Mouse (Mus musculus) spleen, adult 18-20 months (tissue): ENCODE measurements around the gene Rbm19.

ENCODE experiments used
- DNase-seq, 2 experiments: peaks; one replicate each; pipeline ENCODE4 v3.0.0; 2022; ENCODE audit warnings: mixed read lengths in 2 of 2

The Rbm19 gene

GRCm38 (mm10) chr5:120210668-120211067, 94.4 kb downstream of the Rbm19 start:
- no peak for DNase-seq

DNA sequence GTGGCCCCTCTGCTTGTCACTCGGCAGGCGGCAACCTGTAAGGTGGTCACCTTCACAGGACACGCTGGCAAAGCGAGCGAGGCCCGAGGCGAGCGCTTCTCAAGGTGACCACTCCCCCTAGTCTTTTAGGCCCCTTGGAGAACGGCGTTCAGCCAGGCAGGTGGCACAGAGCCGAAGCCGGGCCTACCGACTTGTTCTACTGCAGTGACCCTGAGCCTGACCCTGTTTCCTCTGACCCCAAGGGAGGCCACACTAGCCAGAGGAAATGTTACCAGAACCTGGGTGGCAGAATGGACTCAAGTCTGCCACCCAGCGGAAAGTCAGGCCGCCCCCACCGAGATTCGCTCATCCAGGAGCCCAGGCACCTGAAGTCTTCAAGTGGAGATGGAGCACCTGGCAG, 94.9 kb downstream of the Rbm19 start:
- DNase-seq: peak in 1 of 2 experiments; percentile 19

- DNase-seq: no peak
Measured at GRCm38 (mm10) chr5:120214511-120214910, 98.2 kb downstream of the Rbm19 start.

GRCm38 (mm10) chr5:120221216-120221615, 105.0 kb downstream of the Rbm19 start:
- DNase-seq: no peak

DNA sequence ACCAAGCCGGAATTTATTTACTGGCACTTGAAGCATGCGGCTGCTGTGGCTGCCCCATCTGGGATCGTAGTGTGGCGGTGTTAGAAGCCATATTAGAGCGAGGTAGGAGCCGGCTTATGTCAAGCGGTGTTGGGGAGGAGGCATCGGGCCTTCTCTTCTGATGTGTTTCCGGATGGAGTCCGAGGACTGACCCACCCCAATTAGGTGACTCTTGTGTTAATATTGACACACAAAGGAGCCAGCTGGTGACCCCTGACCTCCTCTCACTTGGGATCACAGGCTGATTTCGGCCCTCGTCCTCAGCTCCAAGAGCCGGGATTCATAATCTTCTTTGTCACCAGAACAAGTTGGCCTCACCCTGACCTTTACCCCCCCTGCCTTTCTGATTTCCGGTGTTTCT, 109.1 kb downstream of the Rbm19 start:
- no peak for DNase-seq

- no peak for DNase-seq
Measured at GRCm38 (mm10) chr5:120228613-120229409, 112.5 kb downstream of the Rbm19 start.

- DNase-seq: no peak
Measured at GRCm38 (mm10) chr5:120231435-120232147, 115.3 kb downstream of the Rbm19 start.

- no peak for DNase-seq
Measured at GRCm38 (mm10) chr5:120235147-120235546, 118.9 kb downstream of the Rbm19 start.

DNA sequence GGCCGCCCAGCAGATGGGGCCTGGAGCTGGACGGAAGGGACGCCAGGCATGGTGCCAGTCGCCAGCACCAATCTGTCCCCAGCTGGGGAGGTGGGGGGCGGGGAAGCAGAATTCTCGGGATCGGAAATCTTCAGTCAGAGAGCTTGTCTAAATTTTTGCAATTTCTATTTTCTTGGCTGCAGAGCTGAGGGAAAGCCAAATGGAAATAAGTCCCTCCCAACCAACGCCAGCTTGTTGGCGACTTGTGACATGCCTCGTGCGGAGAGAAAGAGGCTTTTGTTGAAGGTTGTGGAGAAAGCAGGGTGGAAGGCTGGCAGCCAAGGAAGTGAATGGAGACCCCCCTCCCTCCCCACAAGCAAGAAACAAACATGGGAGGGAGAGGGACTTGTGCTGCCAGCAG, 119.3 kb downstream of the Rbm19 start:
- no peak for DNase-seq

DNA sequence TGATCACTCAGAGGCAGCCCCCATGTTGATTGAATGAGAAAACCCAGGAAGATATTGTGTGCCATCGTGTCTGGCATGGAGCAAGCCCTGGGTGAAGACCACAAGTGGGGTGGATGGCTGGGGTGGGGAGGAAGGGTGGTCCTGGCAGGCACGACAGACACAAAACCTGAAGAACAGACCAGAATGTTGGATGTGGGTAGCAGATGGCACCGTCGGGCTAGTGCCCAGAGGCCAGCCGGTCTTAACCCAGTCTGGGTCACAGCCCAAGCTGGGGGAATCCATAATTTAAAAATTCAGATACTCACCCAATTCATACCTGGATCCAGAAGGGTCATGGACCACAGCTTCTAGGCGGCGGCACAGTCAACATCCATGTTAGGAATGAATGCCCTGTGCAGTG, 123.8 kb downstream of the Rbm19 start:
- DNase-seq: no peak

DNA sequence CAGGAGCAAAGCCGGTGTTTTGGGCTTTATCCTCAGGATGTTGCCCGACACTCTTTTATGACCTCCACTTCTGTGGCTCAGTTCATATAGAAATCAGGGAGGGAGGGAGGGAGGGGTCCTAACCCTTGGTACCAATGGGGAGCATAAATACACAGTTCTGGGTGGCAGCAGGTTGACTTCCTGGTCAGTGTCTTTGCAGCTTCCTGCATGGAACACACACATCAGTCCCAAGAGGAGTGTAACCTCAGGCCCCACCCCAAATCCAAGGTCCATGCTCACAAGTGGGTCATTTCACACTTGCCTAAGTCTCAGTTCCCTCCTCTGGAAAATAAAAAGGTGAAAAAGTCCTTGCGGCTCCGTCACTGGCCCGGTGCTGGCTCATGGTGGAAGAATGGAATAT, 129.1 kb downstream of the Rbm19 start:
- DNase-seq: no peak
